Mouse (Mus musculus): Measurements from ENCODE around the gene Myo18a.

DNA sequence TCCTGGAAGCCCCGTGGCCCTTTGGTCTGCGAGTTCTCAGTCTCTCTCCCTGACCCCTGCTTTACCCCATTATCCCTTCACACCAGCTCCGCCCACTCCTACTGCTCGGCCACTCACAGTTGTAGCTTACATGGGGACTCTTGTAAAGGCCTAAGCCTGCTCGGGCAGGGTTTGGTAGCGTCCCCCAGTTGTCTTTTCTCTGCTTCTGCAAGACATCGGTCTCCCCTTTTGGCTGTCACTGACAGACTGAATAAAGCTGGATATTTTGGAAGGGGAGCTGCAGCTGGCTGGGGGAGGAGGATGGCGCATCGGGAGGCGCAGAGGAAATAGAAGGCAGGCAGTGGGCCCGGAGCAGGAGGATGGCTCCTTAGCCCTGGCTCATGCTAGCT, 113.7 kb downstream of the Myo18a start:
- no peak for TF ChIP-seq ZC3H11A (IDR thresholded peaks at IDR 0.05; ENCODE audit: borderline replicate concordance, low read depth, low read length)
- no peak for TF ChIP-seq HCFC1 (IDR thresholded peaks at IDR 0.05; ENCODE audit: borderline replicate concordance, insufficient read depth, low read length)
- TF ChIP-seq MAFK (IDR thresholded peaks at IDR 0.05; ENCODE audit: insufficient read depth, low read depth, low read length), result no peak
- TF ChIP-seq CHD2 (IDR thresholded peaks at IDR 0.05; ENCODE audit: low read depth, low read length), result no peak
- TF ChIP-seq ZNF384 (IDR thresholded peaks at IDR 0.05; ENCODE audit: low read depth, low read length), result no peak

Data from ES-E14 (cell line).